Mouse (Mus musculus) gastrocnemius, postnatal 14 days (tissue): ENCODE measurements around the gene Magi2. TPM values are rescaled to one million over a fixed set of nuclear protein-coding genes. Genes with fewer than 3 reads are reported as not detected.

Experiments
- DNase-seq: peaks from one replicate; pipeline ENCODE4 v3.0.0; 2021; ENCODE audit warnings: mixed read lengths
- intact Hi-C: fragments of 180-260 bp; cut with DNase I; formaldehyde crosslinking; loops from one replicate; pipeline ENCODE4 v1.15.1; 2025; ENCODE audit warnings: low total_unique reads
- total RNA-seq, 2 experiments: library from RNA; stranded (reverse); gene quantifications; 2 replicates each; pipeline ENCODE4 v1.2.3; 2021

Gene Magi2
- total RNA-seq, 2 experiments from 2014 or later = 2.1 to 3.6 TPM

DNA sequence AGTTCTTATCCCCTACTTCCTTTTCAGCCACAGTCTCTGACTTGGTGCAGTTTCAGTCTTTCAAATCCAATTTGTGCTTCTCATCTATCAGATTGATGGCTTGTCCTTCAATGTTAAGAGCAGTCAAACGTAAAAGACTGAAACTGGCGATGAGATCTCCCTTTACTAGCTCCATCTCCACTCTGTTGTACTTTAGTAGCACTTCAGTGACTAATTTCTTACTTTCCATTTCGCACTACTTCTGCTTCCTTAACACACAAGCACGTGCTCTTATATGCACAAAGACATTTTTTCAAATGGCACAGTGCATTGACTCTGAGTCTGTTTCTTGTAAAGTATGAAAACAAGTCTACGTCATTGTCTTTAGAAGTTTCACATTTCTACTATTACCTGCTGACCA is 439.6 kb downstream of the Magi2 start:
- intact Hi-C loops = no loop called here
- no peak for DNase-seq

DNA sequence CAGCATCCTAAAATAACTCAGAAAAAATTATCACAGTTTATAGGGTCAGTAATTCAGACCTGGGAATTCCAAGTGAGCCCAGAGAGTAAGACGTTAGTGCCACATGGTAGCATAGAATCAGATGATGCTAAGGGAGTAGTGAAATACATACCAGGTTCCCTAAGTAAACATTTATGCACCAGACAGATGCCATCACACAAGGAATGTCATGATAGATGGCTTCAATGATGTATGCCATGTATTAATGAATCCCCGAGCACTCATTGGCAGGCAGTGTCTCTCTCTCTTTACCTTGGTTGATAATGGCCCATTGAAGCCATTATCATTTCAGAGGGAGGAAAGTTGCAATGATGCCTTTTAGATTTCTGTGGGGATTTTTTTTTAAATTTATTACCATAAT is 490.5 kb downstream of the Magi2 start:
- no peak for DNase-seq
- intact Hi-C loops = no loop called here

DNA sequence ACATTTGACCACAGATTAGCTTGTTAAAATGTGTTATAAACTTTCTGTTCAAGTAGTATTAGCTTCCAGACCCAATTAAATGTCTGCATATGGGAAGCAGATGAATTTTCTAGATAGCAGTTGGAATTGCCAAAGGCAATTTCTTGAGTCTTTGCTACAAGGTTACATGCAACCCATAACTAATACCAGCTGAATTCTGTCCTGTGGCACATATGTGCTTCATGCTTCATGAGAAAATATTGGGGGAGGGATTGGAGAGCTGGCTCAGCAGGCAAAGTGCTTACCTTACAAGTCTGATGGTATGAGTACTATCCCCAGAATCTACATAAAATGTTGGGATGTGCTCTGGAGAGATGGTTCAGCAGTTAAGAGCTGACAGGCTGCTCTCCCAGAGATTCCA is 499.4 kb downstream of the Magi2 start:
- intact Hi-C loops = no loop called here
- DNase-seq = no peak

DNA sequence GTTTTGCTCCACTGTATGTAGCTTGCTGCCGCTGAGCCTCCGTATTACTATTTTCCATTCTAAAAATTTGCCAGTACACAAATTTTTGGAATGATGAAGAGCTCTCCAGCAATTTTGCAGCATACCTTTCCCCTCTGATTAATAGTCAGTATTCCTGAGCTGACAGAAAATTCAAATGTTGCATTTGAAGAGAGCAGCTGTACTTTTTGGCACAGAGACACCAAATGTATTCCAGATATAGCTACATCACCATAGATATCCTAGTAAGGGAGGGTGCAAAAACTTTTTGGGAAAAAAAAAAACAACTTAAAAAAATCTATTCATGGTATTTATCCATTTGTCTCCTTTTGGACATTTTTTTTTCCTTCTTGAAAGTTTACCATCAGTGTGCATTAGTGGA is 518.5 kb downstream of the Magi2 start:
- intact Hi-C loops = no loop called here
- no peak for DNase-seq

DNA sequence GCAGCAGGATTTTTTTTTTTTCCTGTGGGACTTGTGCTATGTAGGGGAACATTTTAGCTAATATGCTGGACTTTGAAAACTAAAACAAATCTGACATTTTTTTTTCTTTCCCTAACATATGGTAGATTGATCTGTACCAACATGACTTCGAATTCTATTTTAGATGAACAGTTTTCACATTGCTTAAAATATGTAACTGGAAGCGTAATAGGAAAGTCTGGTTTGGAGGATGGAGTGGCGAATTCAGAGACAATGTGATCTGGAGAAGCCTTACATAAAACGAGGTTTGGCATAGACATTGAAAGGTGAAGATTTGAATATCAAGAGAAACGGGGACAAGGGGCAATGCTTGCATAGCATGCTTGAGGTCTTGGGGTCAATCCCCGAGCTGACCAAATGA is 519.1 kb downstream of the Magi2 start:
- intact Hi-C loops = no loop called here

DNA sequence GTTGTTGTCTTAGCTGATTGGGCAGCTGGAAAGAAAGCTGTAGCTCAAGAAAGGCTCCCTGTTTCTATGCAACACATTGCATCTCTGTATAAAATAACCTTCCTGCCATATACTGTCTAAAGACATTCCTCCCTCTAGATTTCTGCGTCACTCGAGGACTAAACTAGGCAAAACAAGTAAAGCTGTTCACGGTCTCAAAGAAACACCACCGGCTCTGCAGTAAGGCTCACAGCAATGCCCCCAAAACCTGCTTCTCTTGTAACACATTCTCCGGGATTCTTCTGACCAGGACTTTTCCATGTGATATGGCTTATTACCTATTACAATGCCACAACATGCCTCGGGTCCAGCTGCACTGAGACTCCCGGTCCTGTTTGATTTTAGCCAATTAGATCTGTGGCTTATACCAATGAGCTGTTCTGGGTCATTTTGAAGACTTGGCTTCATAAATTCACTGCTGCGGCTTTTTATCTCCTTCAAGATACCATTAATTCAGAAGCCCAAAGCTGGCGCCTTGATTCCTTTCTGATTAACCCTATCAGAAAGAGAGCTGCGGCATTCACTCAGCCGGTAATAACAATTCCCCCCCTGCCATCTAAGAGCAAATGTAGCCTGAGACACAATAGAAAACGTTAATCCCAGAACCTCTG is 520.2 kb downstream of the Magi2 start:
- no peak for DNase-seq
- intact Hi-C loops = no loop called here

More for the DNA sequence above, 519.1 kb downstream of the Magi2 start:
- no peak for DNase-seq

DNA sequence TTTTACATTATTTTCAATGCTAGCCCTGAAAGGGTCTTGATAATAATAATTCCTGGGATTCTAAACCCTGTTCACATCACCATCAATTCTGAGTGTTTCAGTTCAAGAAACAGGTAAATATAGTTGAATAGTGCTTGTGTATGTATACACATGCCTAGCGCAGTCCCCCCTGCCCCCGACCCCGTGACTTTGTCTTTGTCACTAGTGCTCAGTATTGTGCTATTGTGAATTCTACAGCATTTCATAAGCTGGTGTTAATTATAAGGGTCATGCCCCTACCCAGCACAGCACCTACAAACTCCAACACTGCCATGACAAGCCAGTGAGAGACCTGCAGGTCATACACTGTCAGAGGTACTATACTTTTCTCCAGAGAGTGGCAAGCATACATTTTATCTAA is 520.8 kb downstream of the Magi2 start:
- no peak for DNase-seq
- intact Hi-C loops = no loop called here

DNA sequence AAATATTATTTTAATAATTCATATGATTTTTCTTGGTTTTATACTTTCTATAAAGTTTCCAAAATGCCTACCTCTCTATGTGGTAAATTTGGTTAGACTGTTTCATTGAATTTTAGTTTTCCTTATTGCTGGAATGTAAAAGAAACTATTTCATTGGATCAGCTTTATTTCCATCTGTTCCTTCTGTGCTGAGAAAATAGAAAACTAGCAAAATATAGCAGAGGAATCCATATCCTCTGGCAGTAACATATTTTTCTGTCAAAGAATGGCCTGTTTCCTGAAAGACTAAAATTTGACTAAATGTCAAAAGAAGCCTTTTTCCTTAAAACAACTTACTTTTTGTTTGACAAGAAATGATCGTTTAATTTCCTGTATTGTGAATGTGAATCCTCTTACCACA is 552.4 kb downstream of the Magi2 start:
- no peak for DNase-seq
- intact Hi-C loops = no loop called here

DNA sequence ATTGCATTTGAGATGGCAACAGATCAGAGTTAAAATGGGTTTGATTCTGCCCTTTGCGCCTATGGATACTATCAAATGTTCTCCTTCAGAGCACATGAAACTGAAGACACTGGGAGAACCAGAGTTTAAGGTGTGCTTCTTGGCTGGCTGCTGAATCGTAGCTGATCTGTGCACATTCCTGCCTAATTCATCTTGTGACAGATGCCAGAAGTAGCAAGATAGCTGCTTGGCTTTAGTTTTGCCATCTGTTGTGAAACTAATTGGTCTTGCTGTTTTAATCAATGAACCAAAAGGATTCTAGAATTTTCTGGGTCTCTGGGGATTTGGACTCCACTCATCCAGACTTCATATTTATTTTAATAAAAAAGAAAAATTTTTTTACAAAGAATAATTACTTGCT is 553.2 kb downstream of the Magi2 start:
- intact Hi-C loops = no loop called here

DNA sequence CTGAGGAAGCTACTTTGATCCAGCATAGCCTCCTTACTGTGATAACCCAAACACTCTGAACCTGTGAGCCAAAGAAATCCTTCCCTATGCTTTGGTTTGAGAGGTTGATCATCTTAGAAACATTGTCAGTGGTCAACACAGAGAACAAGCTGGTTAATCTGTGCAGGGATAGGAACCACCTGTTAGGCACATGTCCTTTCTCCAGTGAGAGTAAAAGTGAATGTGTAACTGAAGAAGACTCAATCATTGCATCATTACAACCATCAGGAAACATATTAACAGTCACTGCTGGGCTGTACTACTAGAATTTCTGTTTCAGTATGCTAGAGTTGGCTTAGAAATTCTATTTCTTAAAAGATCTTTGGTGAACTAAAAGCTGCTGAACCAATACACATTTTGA is 558.5 kb downstream of the Magi2 start:
- intact Hi-C loops = no loop called here
- DNase-seq = no peak

More for the DNA sequence above, 553.2 kb downstream of the Magi2 start:
- no peak for DNase-seq

DNA sequence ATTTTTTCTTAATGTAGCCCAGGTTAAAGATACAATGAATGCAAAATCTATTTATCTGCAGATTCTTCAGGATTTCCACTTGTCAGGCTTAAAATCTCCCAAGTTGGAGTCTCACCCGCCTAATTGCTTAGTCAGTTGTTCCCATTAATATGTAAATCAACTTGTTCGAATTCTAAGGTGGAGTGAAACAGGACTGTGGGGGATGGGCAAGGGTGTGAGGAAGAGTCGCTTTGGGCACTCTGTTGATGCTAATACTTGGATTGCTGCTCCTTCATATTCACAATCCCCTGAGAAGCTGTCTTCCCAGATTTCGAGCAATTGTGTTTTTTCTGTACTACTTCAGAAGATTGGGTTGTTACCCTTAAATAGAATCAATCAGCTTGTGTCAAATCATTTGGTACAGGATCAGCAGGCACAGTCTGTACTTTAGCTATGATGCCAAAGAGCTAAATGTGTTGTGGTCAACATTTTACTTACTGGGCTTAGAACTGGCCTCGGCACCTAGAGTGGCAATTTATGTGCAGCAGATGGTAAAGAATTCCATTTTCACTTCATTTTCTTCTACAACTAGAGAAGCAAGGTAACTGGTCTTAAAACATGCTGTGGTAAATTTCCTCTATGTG is 560.8 kb downstream of the Magi2 start:
- no peak for DNase-seq
- intact Hi-C loops = no loop called here

DNA sequence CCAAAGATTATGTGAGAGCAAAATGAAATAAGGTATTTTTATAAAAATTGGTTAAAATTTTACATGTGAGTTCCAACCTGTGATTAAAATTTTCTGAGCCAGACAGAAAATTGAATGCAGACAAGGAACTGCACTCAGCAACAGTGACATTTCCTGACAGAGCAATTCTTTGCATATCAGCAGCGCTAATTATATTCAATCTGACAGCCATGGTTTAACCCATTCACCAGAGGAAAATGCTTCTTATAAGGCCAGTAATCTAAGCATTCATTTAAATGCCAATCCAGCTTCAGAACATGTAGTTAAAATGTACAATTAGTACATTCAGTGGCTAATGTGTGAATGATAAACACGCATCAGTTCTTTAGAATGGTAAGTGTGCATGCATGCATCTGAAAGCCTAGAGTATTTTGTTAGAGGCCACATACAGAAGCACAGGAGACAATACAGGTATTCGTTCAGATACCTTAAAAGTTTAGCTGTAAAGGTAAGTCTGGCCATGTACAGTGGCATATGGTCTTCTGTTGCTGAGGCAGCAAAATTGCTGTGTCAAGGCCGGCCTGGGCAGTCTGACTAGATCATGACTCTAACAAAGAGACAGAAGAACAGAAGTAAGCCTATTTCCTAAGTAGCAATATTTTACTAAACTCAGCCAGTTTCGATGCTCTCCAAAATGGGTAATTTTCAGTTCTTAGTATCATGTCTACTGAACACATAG is 576.4 kb downstream of the Magi2 start:
- intact Hi-C loops = no loop called here
- DNase-seq = no peak

DNA sequence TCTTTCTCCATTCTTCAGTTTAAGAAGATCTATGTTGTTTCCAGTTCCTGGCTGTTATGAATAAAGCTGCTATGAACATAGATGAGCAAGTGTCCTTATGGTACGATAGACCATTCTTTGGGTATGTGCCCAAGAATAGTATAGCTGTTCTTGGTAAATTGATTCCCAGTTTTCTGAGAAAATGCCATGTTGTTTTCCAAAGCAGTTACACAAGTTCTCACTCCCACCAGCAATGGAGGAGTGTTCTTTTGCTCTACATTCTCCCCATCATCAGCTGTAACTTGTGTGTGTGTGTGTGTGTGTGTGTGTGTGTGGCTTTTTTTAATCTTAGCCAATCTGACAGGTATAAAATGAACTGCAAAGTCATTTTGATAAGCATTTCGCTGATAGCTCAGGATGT is 595.7 kb downstream of the Magi2 start:
- DNase-seq = no peak
- intact Hi-C loops = no loop called here

DNA sequence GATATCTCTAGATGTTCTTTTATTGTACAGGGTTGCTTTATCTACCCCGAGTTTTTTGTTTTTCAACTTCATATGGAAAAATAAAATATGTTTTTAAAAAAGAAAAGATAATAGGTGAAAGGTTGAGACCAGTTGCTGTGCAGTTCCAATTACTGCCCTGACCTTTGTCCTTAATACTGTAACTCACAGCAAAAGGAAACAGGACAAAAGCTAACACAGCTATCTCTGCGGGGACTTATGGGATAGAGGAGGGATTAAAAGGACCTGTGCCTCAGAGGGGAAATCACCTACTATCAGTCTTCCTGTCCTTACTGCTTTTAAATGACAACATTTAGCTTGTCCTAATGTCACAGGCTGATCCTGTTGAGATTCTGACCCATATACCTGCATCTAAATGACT is 599.1 kb downstream of the Magi2 start:
- DNase-seq = no peak
- intact Hi-C loops = no loop called here

DNA sequence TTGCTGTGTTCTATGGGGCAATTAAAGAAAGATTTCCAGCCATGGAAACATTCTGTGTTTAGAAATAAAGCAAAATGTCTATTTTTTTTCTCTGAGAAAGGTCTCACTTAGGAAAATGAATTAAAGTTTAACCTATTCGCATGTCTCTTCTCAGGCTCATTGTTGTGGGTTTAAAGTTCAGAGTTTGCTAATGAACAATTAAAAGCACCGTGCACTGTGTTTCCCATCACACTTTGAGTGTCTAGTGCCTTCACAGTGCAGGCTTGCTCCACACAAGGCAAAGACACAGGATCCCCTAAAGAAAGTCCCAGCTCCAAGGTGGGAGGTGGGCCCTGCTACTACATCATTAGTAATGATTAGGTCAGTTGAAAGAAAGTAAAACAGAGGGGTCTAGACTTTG is 602.5 kb downstream of the Magi2 start:
- no peak for DNase-seq
- intact Hi-C loops = no loop called here

DNA sequence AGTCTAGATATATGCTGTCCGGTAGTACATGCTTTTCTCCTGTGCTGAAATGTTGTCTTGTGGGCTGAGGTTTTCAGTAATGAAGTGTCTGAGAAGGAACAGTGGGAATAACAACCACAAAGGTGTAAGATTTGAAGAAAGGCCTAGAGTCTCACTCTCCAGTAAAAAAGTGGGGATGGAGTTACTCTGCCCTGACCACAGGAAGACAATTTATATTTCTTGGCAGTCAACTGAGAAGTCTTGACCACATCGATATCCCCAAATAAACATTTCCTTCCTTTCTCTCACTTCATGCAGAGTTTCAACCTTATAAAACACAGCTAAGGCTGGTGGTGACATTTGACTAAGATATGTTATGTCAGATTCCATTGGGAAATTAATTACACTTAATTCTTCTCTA is 636.0 kb downstream of the Magi2 start:
- intact Hi-C loops = no loop called here
- no peak for DNase-seq

DNA sequence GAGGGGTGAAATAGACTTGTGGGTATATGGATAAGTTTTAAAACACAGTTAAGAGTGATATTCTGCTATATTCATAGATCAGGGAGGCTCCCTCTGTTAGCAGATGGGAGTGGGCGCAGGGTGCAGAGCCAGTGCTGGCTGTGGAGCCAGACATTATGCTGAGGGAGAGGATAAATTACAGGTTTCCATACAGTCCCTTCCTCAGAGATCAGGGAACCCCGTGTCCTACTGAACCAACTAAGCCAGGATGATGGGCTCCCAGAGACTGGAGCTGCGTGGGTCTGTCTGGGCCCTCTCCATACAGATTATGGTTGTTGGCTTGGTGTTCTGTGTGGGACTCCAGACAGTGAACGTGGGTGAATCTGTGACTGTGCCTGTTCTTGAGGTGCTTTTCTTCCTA is 643.6 kb downstream of the Magi2 start:
- intact Hi-C loops = no loop called here
- no peak for DNase-seq

DNA sequence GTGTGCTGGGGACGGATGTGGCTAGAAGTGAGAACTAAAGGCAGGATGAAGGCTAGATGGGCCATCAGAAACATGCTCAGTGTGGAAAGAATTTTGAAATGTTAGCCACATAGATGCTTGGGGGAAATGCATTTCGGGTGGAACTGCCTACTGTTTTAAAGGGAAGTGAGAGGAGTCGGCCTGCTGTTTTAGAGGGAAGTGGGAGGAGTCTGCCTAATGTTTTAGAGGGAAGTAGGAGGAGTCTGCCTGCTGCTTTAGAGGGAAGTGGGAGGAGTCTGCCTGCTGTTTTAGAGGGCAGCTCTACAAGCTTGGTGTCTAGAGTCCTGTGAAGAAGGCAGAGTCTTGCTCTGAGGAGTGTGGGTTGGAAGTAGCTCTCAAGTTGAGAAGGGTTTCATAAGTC is 664.9 kb downstream of the Magi2 start:
- intact Hi-C loops = no loop called here
- DNase-seq = no peak

DNA sequence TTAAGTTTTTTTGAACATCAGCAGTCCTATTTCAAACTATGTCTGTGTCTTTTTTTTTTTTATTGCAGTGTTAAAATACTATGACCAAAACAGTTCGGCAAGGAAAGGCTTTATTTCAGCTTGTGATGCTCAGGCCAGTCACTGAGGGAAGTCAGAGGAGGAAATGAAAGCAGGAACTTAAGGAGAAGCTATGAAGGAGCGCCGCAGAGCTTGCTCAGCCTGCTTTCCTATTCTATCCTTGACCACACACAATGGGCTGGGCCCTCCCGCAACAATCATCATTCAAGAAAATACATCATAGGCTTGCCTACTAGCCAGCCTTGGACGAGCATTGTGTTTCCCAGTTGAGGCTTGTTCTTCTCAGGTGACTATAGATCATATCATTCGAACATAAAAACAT is 669.1 kb downstream of the Magi2 start:
- intact Hi-C loops = no loop called here
- no peak for DNase-seq

DNA sequence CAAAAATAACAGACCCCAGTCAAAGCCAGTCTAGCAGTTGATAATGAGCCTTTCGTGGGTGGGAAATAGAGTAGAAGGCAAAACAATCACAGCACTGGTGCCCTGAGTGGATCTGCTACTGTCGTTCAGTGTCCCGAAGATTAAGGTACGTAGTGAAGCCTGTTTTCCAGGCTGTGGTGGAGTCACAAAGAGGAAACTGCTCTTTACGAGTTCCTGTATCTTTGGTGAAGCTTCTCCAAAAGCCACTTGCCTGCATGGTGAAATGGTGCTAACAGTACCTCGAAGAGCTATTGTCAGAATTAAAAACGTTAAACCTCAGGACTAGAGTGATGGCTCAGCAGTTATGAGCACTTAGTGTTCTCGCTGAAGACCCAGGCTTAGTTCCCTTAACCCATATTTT is 674.8 kb downstream of the Magi2 start:
- DNase-seq = no peak
- intact Hi-C loops = no loop called here

DNA sequence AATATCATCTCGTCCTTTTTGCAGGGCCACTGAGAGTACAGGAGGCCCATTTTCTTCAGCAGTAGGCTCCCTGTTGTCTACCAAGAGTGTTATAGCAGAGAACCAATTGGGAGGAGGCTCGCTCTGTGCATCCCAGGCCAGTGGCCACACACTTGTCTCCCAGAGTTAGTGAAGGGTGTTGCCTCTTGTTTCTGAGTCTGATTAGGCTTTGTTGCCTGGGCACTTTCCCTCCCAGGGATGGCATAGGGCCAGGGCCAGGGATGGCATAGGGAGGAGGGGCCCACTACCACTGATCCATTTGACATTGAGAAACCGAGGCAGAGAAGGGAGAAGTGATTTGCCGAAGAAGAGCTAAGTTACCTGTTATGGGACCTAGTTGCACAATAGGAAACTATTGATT is 679.8 kb downstream of the Magi2 start:
- DNase-seq = no peak
- intact Hi-C loops = no loop called here
